In the genomic region with DNA sequence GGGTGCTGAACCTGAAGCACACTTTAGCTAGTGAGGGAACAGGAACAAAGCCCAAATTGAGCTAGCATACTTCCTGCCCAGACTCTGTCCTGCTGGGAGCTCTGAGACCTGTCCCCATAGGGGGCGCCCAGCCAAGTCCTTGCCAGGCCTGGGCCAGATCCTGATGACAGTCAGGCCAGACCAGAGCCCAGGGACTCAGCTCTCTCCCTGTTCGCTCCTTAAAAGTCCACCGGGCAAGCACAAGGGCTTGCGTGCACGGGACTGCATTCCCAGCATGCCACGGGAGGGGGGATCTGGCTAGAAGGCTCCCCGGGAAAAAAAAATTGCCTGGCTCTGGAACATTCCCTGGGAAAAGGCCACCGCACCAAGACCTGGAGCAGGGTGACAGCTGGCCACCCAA, we compare ENCODE assay signal across 11 mouse cellular contexts. TPM values are rescaled to one million over a fixed set of nuclear protein-coding genes. Genes with fewer than 3 reads are reported as not detected.
A peak's percentile ranks its signal among the peaks of the same experiment; 100 is the strongest.
DNase-seq lines count a peak whose midpoint lies in the region; ATAC-seq lines count a peak whose summit lies in the region.
"Had no signal": no experiment of that assay in that cellular context is flagged by ENCODE, and none has a peak within 500 bp of the region (broad histone marks: within the 10 kb centered on the region; RNA-seq: fewer than 3 reads in every experiment).

No protein-coding gene starts in this region.

- peaks cover 16% of the 10 kb centered on the region; the same call in 1 of the 2 replicates for H3K4me1 ChIP-seq in kidney, embryonic 16.5 days (ENCODE audit: insufficient read depth, low read length)
- H3K4me1 ChIP-seq in forebrain, embryonic 13.5 days: no peaks in the 10 kb centered on the region

- no peak overlapping the region for H3K27ac ChIP-seq in kidney, embryonic 16.5 days (ENCODE audit: low read length)
- H3K27ac ChIP-seq in forebrain, embryonic 13.5 days: no peak overlapping the region
- H3K27ac ChIP-seq: lung, embryonic 15.5 days had no signal

- H3K27me3 ChIP-seq in kidney, embryonic 16.5 days (ENCODE audit: insufficient read depth, low read length): no peaks in the 10 kb centered on the region
- H3K27me3 ChIP-seq in forebrain, embryonic 13.5 days: no peaks in the 10 kb centered on the region
- H3K27me3 ChIP-seq: lung, embryonic 15.5 days had no signal

- H3K9ac ChIP-seq in kidney, embryonic 16.5 days (replicated peaks; ENCODE audit: low read length): no peak overlapping the region
- H3K9ac ChIP-seq in forebrain, embryonic 13.5 days: no peak overlapping the region
- H3K9ac ChIP-seq: lung, embryonic 15.5 days had no signal

- H3K4me3 ChIP-seq in kidney, embryonic 16.5 days (ENCODE audit: low read length): no peak overlapping the region
- no peak overlapping the region for H3K4me3 ChIP-seq in forebrain, embryonic 13.5 days
- H3K4me3 ChIP-seq: lung, embryonic 15.5 days had no signal

- H3K9me3 ChIP-seq in kidney, embryonic 16.5 days (ENCODE audit: low read length): 0 out of 2 replicates have a peak, but pooled peaks cover under 1% of the 10 kb centered on the region
- H3K9me3 ChIP-seq in forebrain, embryonic 13.5 days (replicated peaks): no peaks in the 10 kb centered on the region
- H3K9me3 ChIP-seq: lung, embryonic 15.5 days had no signal

- no peak for ATAC-seq in kidney, embryonic 16.5 days (ENCODE audit: low FRiP score, low TSS enrichment)
- ATAC-seq in erythroblast, adult 5-6 weeks (replicated peaks; ENCODE audit: low FRiP score, poor library complexity, severe bottlenecking): no peak
- ATAC-seq in forebrain, embryonic 13.5 days: no peak

- intact Hi-C loops in gastrocnemius, postnatal 14 days (cut with DNase I; ENCODE audit: low total_unique reads): no loop called here

- WGBS in kidney, embryonic 16.5 days: 63% methylated on average over 8 of the region's 8 CpGs
- 63% methylated on average over 8 of the region's 8 CpGs for WGBS in forebrain, embryonic 13.5 days

- H3K36me3 ChIP-seq in kidney, embryonic 16.5 days (ENCODE audit: insufficient read depth, low read length): no peaks in the 10 kb centered on the region
- no peaks in the 10 kb centered on the region for H3K36me3 ChIP-seq in forebrain, embryonic 13.5 days (ENCODE audit: poor library complexity, severe bottlenecking)
- H3K36me3 ChIP-seq: lung, embryonic 15.5 days had no signal

- DNase-seq in kidney, adult 18-20 months: peak; percentile 25
- DNase-seq in adrenal gland, postnatal 36 days: peak; percentile 48 to 63
- DNase-seq in gastrocnemius, postnatal 14 days: peak; percentile 70
- DNase-seq in kidney, postnatal 36 days: peak; percentile 42 to 71
- DNase-seq in thymus, postnatal 0 days (ENCODE audit: low spot score): no peak

- H3K4me2 ChIP-seq in kidney, embryonic 16.5 days (replicated peaks; ENCODE audit: low read depth, low read length): no peak overlapping the region
- no peak overlapping the region for H3K4me2 ChIP-seq in forebrain, embryonic 13.5 days
- H3K4me2 ChIP-seq: lung, embryonic 15.5 days had no signal

RNA-seq across cellular contexts. Expression of gene Tmem270, which starts 41.4 kb away (rescaled TPM):
- not detected in 2 replicates for polyA plus RNA-seq in kidney, embryonic 16.5 days (2015; fragmentation: Nextera tagmentation; extraction: Ambion mirVana)
- not detected for total RNA-seq in adrenal gland, postnatal 36 days (2021)
- not detected for total RNA-seq in gastrocnemius, postnatal 14 days (2021)
- total RNA-seq in erythroblast, adult 5-6 weeks (2015; ENCODE audit: low replicate concordance): 0.96 TPM in 1 of 2 replicates, not detected in the other
- not detected in 2 replicates for total RNA-seq in erythroblast, adult 5-6 weeks (2017; ENCODE audit: low replicate concordance)
- polyA plus RNA-seq in forebrain, embryonic 13.5 days (2015; fragmentation: Nextera tagmentation; extraction: Ambion mirVana): not detected in 2 replicates
- polyA plus RNA-seq in thymus, postnatal 0 days (2015; fragmentation: Nextera tagmentation; extraction: Ambion mirVana): not detected in 2 replicates
- total RNA-seq: MEL had no signal
- polyA plus RNA-seq: lung, embryonic 15.5 days; stomach, embryonic 14.5 days had no signal

RNA-seq across cellular contexts. Expression of gene Cldn13, which starts 50.2 kb away (rescaled TPM):
- 0.99 and 1.2 TPM in 2 replicates for polyA plus RNA-seq in kidney, embryonic 16.5 days (2015; fragmentation: Nextera tagmentation; extraction: Ambion mirVana)
- not detected for total RNA-seq in adrenal gland, postnatal 36 days (2021)
- not detected for total RNA-seq in gastrocnemius, postnatal 14 days (2021)
- 411 and 506 TPM in 2 replicates for total RNA-seq in erythroblast, adult 5-6 weeks (2015; ENCODE audit: low replicate concordance)
- total RNA-seq in erythroblast, adult 5-6 weeks (2017; ENCODE audit: low replicate concordance): 369 and 379 TPM in 2 replicates
- 0.72 TPM in 1 of 2 replicates, not detected in the other for polyA plus RNA-seq in forebrain, embryonic 13.5 days (2015; fragmentation: Nextera tagmentation; extraction: Ambion mirVana)
- polyA plus RNA-seq in thymus, postnatal 0 days (2015; fragmentation: Nextera tagmentation; extraction: Ambion mirVana): 4.1 and 5.0 TPM in 2 replicates

Comparison
In these comparisons a context has a peak if more than half of its experiments do, and no peak if none do; other contexts are left out.
1. RNA of gene Cldn13, which starts 50.2 kb away (total RNA-seq): 369 to 506 TPM in erythroblast, adult 5-6 weeks; not detected in adrenal gland, postnatal 36 days and not detected in gastrocnemius, postnatal 14 days; every median in the first group is over 100 times any median in the second.